Mouse (Mus musculus) ES-Bruce4 (cell line): ENCODE data around the gene Mlx. TPM values are rescaled to one million over a fixed set of nuclear protein-coding genes. Genes with fewer than 3 reads are reported as not detected.

ENCODE experiments used
- H3K27ac ChIP-seq: 2 replicates; pipeline ENCODE4 v1.5.1; 2012; ENCODE audit warnings: low read length, inconsistent platforms; ENCODE audit not compliant: insufficient read depth
- H3K27me3 ChIP-seq: 2 replicates; pipeline ENCODE4 v1.6.1; 2012; ENCODE audit warnings: mild to moderate bottlenecking, low read length, inconsistent platforms; ENCODE audit not compliant: control insufficient read depth, poor library complexity, insufficient read depth, severe bottlenecking
- H3K36me3 ChIP-seq: 2 replicates; pipeline ENCODE4 v1.6.1; 2012; ENCODE audit warnings: inconsistent platforms, mild to moderate bottlenecking, low read length, moderate library complexity; ENCODE audit not compliant: control insufficient read depth, poor library complexity, insufficient read depth, severe bottlenecking
- H3K4me1 ChIP-seq: one replicate; pipeline ENCODE4 v1.8.1; 2011; ENCODE audit warnings: low read length; ENCODE audit not compliant: control insufficient read depth, insufficient read depth
- H3K4me3 ChIP-seq: 2 replicates; pipeline ENCODE4 v1.5.1; 2011; ENCODE audit warnings: low read depth, mild to moderate bottlenecking, low read length
- H3K9ac ChIP-seq: 2 replicates; pipeline ENCODE4 v1.6.1; 2012; ENCODE audit warnings: low read depth, mild to moderate bottlenecking, inconsistent platforms; ENCODE audit not compliant: poor library complexity, severe bottlenecking
- H3K9me3 ChIP-seq: replicated peaks from 2 replicates; pipeline ENCODE4 v1.6.1; 2012; ENCODE audit warnings: mild to moderate bottlenecking, low read length, inconsistent platforms; ENCODE audit not compliant: control insufficient read depth, poor library complexity, insufficient read depth, severe bottlenecking
- CTCF ChIP-seq: IDR thresholded peaks from one replicate; pipeline ENCODE4 v1.8.1; 2011; ENCODE audit warnings: low read depth, low read length
- EP300 ChIP-seq: IDR thresholded peaks from 2 replicates; pipeline ENCODE4 v1.6.1; 2011; ENCODE audit warnings: low read depth, low read length; ENCODE audit not compliant: insufficient read depth
- POLR2A ChIP-seq: IDR thresholded peaks from one replicate; pipeline ENCODE4 v1.8.1; 2011; ENCODE audit warnings: low read length; ENCODE audit not compliant: insufficient read depth
- polyA plus RNA-seq: library from polyadenylated mRNA; stranded (reverse); fragments of >200 nt; gene quantifications from 2 replicates; pipeline ENCODE4 v1.2.4, GENCODE M21; 2011; ENCODE audit warnings: low read depth; ENCODE audit not compliant: missing spikeins, insufficient read depth, insufficient read length

The Mlx gene
- polyA plus RNA-seq, 1 experiment: 40.5 TPM

DNA sequence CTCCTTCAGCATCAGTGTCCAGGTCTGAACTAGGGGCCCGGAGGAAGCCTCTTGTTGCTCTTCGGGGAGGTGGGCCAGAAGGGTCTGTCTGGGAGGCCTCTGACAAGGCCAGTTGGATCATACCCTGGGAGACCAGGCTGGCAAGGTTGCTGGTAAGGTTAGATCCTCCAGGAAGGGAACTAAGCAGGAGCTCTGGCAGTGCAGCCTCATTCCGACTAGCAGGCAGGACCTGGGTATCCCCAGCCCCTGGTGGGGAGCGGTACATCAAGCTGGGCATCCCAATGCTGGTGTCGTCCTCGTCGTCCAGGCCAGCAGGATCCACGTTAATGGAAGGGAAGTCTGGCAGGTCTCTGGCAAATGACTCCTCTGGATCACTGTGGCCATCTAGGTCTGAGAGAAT is 11.2 kb downstream of the Mlx start:
- no peak for TF ChIP-seq CTCF
- TF ChIP-seq POLR2A: no peak
- no peak for TF ChIP-seq EP300
- peaks cover 50% of the 10 kb centered on the region for H3K36me3 ChIP-seq
- H3K27me3 ChIP-seq: no peaks in the 10 kb centered on the region
- H3K4me3 ChIP-seq: no peak overlapping the region
- no peak overlapping the region for H3K9ac ChIP-seq
- H3K4me1 ChIP-seq: no peaks in the 10 kb centered on the region
- no peak overlapping the region for H3K27ac ChIP-seq
- H3K9me3 ChIP-seq: no peaks in the 10 kb centered on the region

DNA sequence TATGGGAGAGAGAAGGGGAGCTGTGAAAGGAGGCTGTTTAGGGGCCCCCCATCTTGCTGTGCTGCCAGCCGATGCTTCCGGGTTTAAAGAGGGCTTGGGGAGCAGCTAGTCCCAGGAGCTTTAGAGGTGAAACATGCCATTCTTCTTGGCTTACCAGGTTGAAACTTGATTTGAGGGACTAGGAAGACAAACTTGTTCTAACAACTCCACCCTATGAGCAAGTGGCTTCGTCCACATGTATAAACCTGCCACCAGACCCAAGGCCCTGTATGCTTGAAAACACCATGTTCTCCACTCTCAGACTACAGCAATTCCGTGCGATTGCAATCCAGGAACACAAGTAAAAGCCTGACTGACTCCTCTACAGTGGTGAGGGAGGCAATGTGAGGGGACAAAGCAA is 15.9 kb downstream of the Mlx start:
- TF ChIP-seq CTCF (no peak), EP300 (no peak), POLR2A (no peak)
- no peak overlapping the region for H3K27ac ChIP-seq
- H3K9ac ChIP-seq: no peak overlapping the region
- H3K27me3 ChIP-seq: no peaks in the 10 kb centered on the region
- no peak overlapping the region for H3K4me3 ChIP-seq
- H3K9me3 ChIP-seq: no peaks in the 10 kb centered on the region
- H3K36me3 ChIP-seq: peaks cover 47% of the 10 kb centered on the region
- no peaks in the 10 kb centered on the region for H3K4me1 ChIP-seq

DNA sequence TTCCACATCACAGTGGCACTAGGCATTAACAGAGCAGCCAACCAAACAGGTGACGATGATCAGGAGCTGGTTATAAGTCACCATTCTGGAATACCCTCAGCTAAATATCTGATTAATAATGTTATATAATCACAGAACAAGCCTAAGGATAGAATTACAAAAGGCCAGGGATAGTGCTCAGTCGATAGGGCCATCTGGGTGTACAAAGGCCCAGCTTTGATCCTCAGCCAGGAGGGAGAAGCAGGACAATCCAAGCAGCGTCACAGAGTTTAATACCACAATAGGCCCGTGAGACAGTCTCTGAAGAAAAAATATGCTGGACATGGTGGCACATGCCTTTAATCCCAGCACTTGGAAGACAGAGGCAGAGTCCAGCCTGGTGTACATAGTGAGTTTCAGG is 22.3 kb downstream of the Mlx start:
- no peak overlapping the region for H3K4me3 ChIP-seq
- no peak overlapping the region for H3K27ac ChIP-seq
- H3K36me3 ChIP-seq: peaks cover 3% of the 10 kb centered on the region; the same call in 1 of the 2 replicates
- TF ChIP-seq CTCF (no peak), POLR2A (no peak), EP300 (no peak)
- no peaks in the 10 kb centered on the region for H3K27me3 ChIP-seq
- H3K9ac ChIP-seq: no peak overlapping the region
- no peaks in the 10 kb centered on the region for H3K4me1 ChIP-seq
- H3K9me3 ChIP-seq: no peaks in the 10 kb centered on the region; the same call in 1 of the 2 replicates

DNA sequence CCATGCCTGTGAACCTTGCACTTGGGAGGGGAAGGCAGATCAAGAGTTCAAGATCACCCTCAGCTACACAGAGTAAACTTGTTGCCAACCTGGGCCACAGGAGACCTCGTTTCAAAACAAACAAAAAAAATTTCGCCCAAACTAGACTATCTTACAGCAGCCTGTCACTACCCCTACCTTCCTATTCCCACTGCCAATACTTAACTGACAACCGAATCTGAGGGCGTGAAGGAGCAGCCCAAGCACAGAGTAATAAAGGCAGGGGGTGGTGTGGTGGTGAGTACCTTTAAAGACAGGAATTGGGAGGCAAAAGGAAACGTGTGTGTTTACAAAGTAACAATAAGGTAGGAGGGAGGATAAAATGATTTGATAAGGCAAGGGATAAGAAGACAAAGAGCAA is 23.6 kb downstream of the Mlx start:
- H3K27ac ChIP-seq: no peak overlapping the region
- H3K27me3 ChIP-seq: no peaks in the 10 kb centered on the region
- no peaks in the 10 kb centered on the region for H3K36me3 ChIP-seq
- H3K4me1 ChIP-seq: no peaks in the 10 kb centered on the region
- H3K9ac ChIP-seq: no peak overlapping the region
- H3K9me3 ChIP-seq: no peaks in the 10 kb centered on the region; the same call in 1 of the 2 replicates
- no peak for TF ChIP-seq EP300
- no peak for TF ChIP-seq CTCF
- no peak for TF ChIP-seq POLR2A
- H3K4me3 ChIP-seq: no peak overlapping the region

DNA sequence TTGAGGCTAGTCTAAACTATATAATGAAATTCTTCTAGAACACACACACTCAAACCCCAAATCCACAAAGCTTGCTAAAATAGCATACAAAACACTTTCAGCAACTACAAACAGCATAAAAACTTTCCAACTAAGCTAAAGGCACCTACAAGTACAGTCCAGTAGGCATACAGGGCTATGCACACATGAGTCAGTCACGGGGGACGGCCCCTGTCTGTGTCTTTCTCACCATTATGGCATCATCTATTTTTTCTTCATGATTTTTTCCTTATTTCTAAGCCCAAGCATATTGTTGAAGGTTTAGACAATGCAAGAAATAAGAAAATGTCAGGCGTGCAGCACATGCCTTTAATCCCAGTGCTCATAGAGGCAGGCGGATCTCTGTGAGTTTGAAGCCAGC is 24.1 kb downstream of the Mlx start:
- Histone ChIP-seq H3K27ac (no peak overlapping the region), H3K9ac (no peak overlapping the region), H3K9me3 (no peaks in the 10 kb centered on the region; the same call in 1 of the 2 replicates), H3K4me1 (no peaks in the 10 kb centered on the region), H3K4me3 (no peak overlapping the region), H3K36me3 (no peaks in the 10 kb centered on the region), H3K27me3 (no peaks in the 10 kb centered on the region)
- TF ChIP-seq POLR2A (no peak), EP300 (no peak)

DNA sequence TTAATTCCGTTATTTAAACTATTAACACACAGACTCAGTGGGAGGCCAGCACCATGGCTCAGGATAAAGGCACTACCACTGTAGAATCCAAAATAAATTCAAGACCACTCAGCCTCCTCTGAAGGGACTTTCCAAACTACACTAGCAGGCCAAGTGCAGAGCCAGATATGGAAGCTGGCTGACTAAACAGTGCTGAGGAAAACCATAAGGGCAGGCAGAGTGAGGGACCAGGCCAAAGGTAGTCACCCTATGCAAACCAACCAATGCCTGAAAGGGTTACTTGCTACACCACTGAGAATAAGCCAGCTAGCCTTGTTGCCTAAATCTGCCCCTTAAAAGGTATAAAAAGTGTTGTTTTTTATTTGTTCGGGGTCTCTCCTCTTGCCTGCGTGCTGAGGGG is 25.1 kb downstream of the Mlx start:
- H3K27ac ChIP-seq: no peak overlapping the region
- no peak overlapping the region for H3K9ac ChIP-seq
- TF ChIP-seq EP300 (no peak), CTCF (no peak), POLR2A (no peak)
- no peaks in the 10 kb centered on the region for H3K27me3 ChIP-seq
- no peaks in the 10 kb centered on the region for H3K4me1 ChIP-seq
- no peaks in the 10 kb centered on the region for H3K36me3 ChIP-seq
- H3K4me3 ChIP-seq: no peak overlapping the region
- no peaks in the 10 kb centered on the region; the same call in 1 of the 2 replicates for H3K9me3 ChIP-seq
